Mouse (Mus musculus) liver, embryonic 14 days (tissue): Measurements from ENCODE around the gene Rpl9-ps1. TPM values are rescaled to one million over a fixed set of nuclear protein-coding genes. Genes with fewer than 3 reads are reported as not detected.

Experiments used
- polyA plus RNA-seq: library from polyadenylated mRNA; depleted of rRNA; stranded (reverse); fragments of >200 nt; gene quantifications from 2 replicates; pipeline ENCODE4 v1.2.3, GENCODE M21; 2012; rRNA removed

Rpl9-ps1 gene
- not detected in 2 replicates for polyA plus RNA-seq

GRCm38 (mm10) chr11:83645521-83645920, at the start of gene Rpl9-ps1:
Rpl9-ps1 (minus strand) TSS chr11:83645621.

GRCm38 (mm10) chr11:83662204-83662603, 16.8 kb upstream of the Rpl9-ps1 start, which contains the start of gene Ccl4:
Ccl4 (plus strand) TSS chr11:83662584.

GRCm38 (mm10) chr11:83649305-83649841, 4.0 kb upstream of the Rpl9-ps1 start, which contains the start of gene Ccl3:
Ccl3 (minus strand) TSS chr11:83649355.

Other genes with a start within 250 kb of the Rpl9-ps1 start
- gene Rasl10b, start 236.5 kb downstream of the Rpl9-ps1 start, polyA plus RNA-seq = 0.30 and 0.31 TPM in 2 replicates
- gene Gas2l2, start 216.2 kb downstream of the Rpl9-ps1 start, polyA plus RNA-seq = 0.01 TPM in 1 of 2 replicates, not detected in the other
- gene 1700020L24Rik, start 207.9 kb downstream of the Rpl9-ps1 start, polyA plus RNA-seq = 1.6 and 2.5 TPM in 2 replicates
- gene Mmp28, start 182.6 kb downstream of the Rpl9-ps1 start, polyA plus RNA-seq = 0.24 and 0.29 TPM in 2 replicates
- 44.5 and 48.8 TPM in 2 replicates for gene Taf15, start 172.5 kb downstream of the Rpl9-ps1 start, polyA plus RNA-seq
- not detected in 2 replicates for gene Heatr9, start 123.4 kb downstream of the Rpl9-ps1 start, polyA plus RNA-seq
- 0.29 and 0.35 TPM in 2 replicates for gene Ccl5, start 115.1 kb downstream of the Rpl9-ps1 start, polyA plus RNA-seq
- 8.0 and 10.2 TPM in 2 replicates for gene Ccl9, start 67.0 kb downstream of the Rpl9-ps1 start, polyA plus RNA-seq
- 2.4 and 3.8 TPM in 2 replicates for gene Ccl6, start 52.5 kb downstream of the Rpl9-ps1 start, polyA plus RNA-seq
- 0.66 and 1.0 TPM in 2 replicates for gene Ccl3, start 3.7 kb upstream of the Rpl9-ps1 start, polyA plus RNA-seq
- gene Ccl4, start 17.0 kb upstream of the Rpl9-ps1 start, polyA plus RNA-seq = 0.31 and 0.66 TPM in 2 replicates
- gene Wfdc17, start 58.4 kb upstream of the Rpl9-ps1 start, polyA plus RNA-seq = 6.2 and 8.7 TPM in 2 replicates
- 0.11 TPM in 1 of 2 replicates, not detected in the other for gene Wfdc18, start 63.4 kb upstream of the Rpl9-ps1 start, polyA plus RNA-seq
- gene Wfdc21, start 101.3 kb upstream of the Rpl9-ps1 start, polyA plus RNA-seq = 4.8 and 7.4 TPM in 2 replicates
- 3.8 and 4.4 TPM in 2 replicates for gene Heatr6, start 108.1 kb upstream of the Rpl9-ps1 start, polyA plus RNA-seq
- 1.7 and 1.9 TPM in 2 replicates for gene Hnf1b, start 204.4 kb upstream of the Rpl9-ps1 start, polyA plus RNA-seq